Mouse (Mus musculus) ES-E14 (cell line): ENCODE results near the gene Cdc42bpg.

Experiments used
- CHD2 ChIP-seq: IDR thresholded peaks from 2 replicates; pipeline ENCODE4 v1.6.1; 2014; ENCODE audit warnings: mild to moderate bottlenecking, low read depth, low read length, inconsistent platforms
- ZC3H11A ChIP-seq: IDR thresholded peaks from 2 replicates; pipeline ENCODE4 v1.6.1; 2012; ENCODE audit warnings: low read depth, mild to moderate bottlenecking, inconsistent platforms, low read length, borderline replicate concordance

DNA sequence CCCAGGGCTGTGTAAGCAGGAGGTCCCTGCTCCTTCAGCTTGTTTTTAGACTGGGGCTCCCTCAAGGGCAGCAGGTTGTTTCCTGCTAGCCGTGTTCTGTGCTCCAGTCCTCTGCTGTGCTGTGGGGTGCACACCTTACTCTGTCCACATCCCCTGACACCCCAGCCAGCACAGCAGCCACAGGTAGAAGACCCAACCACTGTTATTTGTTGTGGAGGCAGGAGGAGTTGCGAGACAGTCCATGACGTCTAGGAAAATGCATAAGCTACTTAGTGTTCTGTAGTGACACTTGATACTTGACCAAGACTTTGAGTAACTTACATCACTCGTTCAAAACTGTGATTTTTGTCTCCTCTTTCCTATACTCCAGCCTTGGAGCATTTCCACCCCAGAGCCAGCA is 7.3 kb upstream of the Cdc42bpg start:
- TF ChIP-seq ZC3H11A (no peak), CHD2 (no peak)
